Mouse (Mus musculus) T-helper 2 cell (primary cell): ENCODE results near the gene Tex22.

Experiments used
- in situ Hi-C: fragments of 300-600 bp; cut with MboI, MseI; formaldehyde crosslinking; loops from one replicate; pipeline ENCODE4 v1.15.1; 2025; ENCODE audit warnings: high pct_unique_total_duplicates

Gene Tex22

DNA sequence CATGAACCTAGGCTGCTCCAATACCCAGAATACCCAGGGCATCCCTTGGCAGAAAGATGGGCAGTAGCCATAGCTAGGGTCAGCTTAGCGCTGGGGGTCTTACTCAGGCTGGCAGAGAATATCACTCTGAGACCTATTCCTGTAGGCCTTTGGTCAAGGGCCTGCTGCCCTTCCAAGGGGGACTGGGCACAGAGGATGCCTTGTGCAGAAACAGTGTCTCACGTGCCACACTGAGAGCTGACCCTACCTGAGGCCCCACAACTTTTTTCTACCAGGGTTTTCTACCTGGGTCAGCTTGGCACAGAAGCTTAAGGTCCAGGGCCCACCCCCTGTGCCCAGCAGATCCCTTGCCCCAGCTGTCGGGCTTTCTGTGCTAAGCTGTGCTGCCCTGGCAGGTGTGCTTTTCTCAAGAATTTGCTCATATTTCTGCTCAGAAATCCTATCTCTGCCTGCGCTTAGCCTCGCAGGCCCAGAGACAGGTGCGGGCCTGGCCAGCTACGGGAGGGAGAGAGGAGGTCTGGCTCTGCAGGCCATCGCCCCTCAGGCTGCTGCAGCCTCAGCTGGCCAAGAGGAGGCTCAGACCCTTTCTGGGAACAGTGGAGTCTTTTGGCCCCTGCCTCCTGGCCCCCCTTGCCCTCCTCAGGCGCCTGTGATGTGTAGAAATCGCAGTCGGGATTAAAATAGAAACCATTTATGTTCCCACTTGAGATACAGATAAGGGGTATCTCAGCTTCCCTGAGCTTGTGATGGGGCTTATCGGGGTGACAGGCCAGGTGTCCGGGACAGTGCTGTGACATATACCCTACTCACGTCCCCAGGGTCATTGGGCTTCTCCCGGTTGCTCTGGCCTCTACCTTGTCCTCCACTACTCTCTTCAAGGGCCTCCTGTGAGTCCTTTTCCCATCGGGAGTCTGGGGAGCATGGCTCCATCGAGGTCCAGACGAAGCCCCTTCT, 63.2 kb downstream of the Tex22 start:
- in situ Hi-C loops: no loop called here

DNA sequence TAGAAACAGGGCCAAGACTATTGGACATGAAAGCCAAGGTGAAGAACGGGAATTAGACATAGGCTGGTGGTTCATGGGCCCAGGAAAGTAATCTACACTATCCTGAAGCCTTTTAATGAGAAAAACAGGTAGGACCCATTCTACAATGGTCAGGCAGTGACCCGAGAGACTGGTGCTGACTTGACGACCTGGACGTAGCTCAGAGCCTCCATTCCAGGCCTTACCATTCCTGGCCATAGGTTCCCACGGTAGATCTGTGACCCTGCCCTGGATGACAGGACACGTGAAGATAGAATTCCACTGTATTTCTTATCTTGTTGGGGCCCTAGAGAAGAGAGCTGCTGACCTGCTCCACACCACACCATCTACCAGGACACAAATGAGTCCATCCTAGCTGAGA, 64.0 kb downstream of the Tex22 start:
- in situ Hi-C loops: no loop called here
